Mouse (Mus musculus): ENCODE data around the gene Lilra5. TPM values are rescaled to one million over a fixed set of nuclear protein-coding genes. Genes with fewer than 3 reads are reported as not detected.
"Not testable (repeated sequence)": the region's sequence is repeated elsewhere in the genome, so short reads cannot be mapped to it uniquely, and the experiment has no call there.

Gene Lilra5
- total RNA-seq (2021): under 1 TPM in 1 of 2 experiments, not detected in 1; 0.20 TPM
- long read RNA-seq: 0 reads

- DNase-seq (ENCODE audit: low spot score in 2 of 2): no peak
Observed at GRCm38 (mm10) chr7:4237454-4237853, at the start of gene Lilra5. TSS of gene Lilra5 (plus strand) at chr7:4237754.

- no peak for DNase-seq (ENCODE audit: low spot score in 2 of 2)
Observed at GRCm38 (mm10) chr7:4207126-4207525, 30.4 kb upstream of the Lilra5 start.

GRCm38 (mm10) chr7:4208626-4209025 is 28.9 kb upstream of the Lilra5 start:
- no peak for DNase-seq (ENCODE audit: low spot score in 2 of 2)

- not testable (repeated sequence) for DNase-seq (ENCODE audit: low spot score in 2 of 2)
Observed at GRCm38 (mm10) chr7:4213436-4213835, 24.1 kb upstream of the Lilra5 start.

- no peak for DNase-seq (ENCODE audit: low spot score in 2 of 2)
Observed at GRCm38 (mm10) chr7:4215396-4215795, 22.2 kb upstream of the Lilra5 start.

- no peak for DNase-seq (ENCODE audit: low spot score in 2 of 2)
Observed at GRCm38 (mm10) chr7:4215805-4216204, 21.7 kb upstream of the Lilra5 start.

- no peak for DNase-seq (ENCODE audit: low spot score in 2 of 2)
Observed at GRCm38 (mm10) chr7:4235536-4235935, 2.0 kb upstream of the Lilra5 start.

- peak in 1 of 2 experiments; percentile 2 for DNase-seq (ENCODE audit: low spot score in 2 of 2)
Observed at GRCm38 (mm10) chr7:4239038-4239721, 1.6 kb downstream of the Lilra5 start.

GRCm38 (mm10) chr7:4251211-4251610 is 13.7 kb downstream of the Lilra5 start:
- DNase-seq (ENCODE audit: low spot score in 2 of 2): not testable (repeated sequence)

GRCm38 (mm10) chr7:4256060-4256459 is 18.5 kb downstream of the Lilra5 start:
- not testable (repeated sequence) for DNase-seq (ENCODE audit: low spot score in 2 of 2)

GRCm38 (mm10) chr7:4260521-4260920 is 23.0 kb downstream of the Lilra5 start:
- not testable (repeated sequence) for DNase-seq (ENCODE audit: low spot score in 2 of 2)

- not testable (repeated sequence) for DNase-seq (ENCODE audit: low spot score in 2 of 2)
Observed at GRCm38 (mm10) chr7:4272106-4272505, 34.6 kb downstream of the Lilra5 start.

- DNase-seq (ENCODE audit: low spot score in 2 of 2): not testable (repeated sequence)
Observed at GRCm38 (mm10) chr7:4273874-4274273, 36.3 kb downstream of the Lilra5 start.

GRCm38 (mm10) chr7:4275500-4275899 is 37.9 kb downstream of the Lilra5 start:
- not testable (repeated sequence) for DNase-seq (ENCODE audit: low spot score in 2 of 2)

- DNase-seq (ENCODE audit: low spot score in 2 of 2): no peak
Observed at GRCm38 (mm10) chr7:4292638-4293037, 55.1 kb downstream of the Lilra5 start.

Other genes starting within 250 kb of the Lilra5 start
- gene Lair1, start 174.6 kb upstream of the Lilra5 start, total RNA-seq (2021): 1 to 10 TPM; 4.9 to 7.1 TPM
- 100 to 1,000 TPM; 572 to 597 TPM for gene Ttyh1, start 118.3 kb upstream of the Lilra5 start, total RNA-seq (2021)
- gene Leng8, start 100.7 kb upstream of the Lilra5 start, total RNA-seq (2021): 100 to 1,000 TPM; 139 to 159 TPM
- gene Leng9, start 87.4 kb upstream of the Lilra5 start, total RNA-seq (2021): 1 to 10 TPM; 5.1 to 5.9 TPM
- 1 to 10 TPM; 1.3 to 1.9 TPM for gene Cdc42ep5, start 72.9 kb upstream of the Lilra5 start, total RNA-seq (2021)
- gene Ncr1, start 100.0 kb downstream of the Lilra5 start, total RNA-seq (2021): not detected
- not detected for gene Gp6, start 160.0 kb downstream of the Lilra5 start, total RNA-seq (2021)
- gene Rdh13, start 207.9 kb downstream of the Lilra5 start, total RNA-seq (2021): 10 to 100 TPM; 30.1 to 31.2 TPM
- 1 to 10 TPM; 7.0 to 9.8 TPM for gene Eps8l1, start 222.9 kb downstream of the Lilra5 start, total RNA-seq (2021)

Measured in layer of hippocampus, adult 18-20 months (tissue).